Mouse (Mus musculus) kidney, embryonic 15.5 days (tissue): ENCODE measurements around the gene Acap3. TPM values are rescaled to one million over a fixed set of nuclear protein-coding genes. Genes with fewer than 3 reads are reported as not detected.

Experiments
- ATAC-seq: fragments of 200-750 bp; cut with Nextera tagmentation; replicated peaks from 2 replicates; pipeline ENCODE4 v1.8.0; 2017; ENCODE audit warnings: moderate TSS enrichment; ENCODE audit not compliant: low FRiP score
- H3K27ac ChIP-seq: fragments of 300-500 bp; sonication (generic); 2 replicates; pipeline ENCODE4 v1.5.1; 2015; ENCODE audit warnings: mild to moderate bottlenecking, inconsistent platforms
- H3K27me3 ChIP-seq: fragments of 300-500 bp; sonication (generic); 2 replicates; pipeline ENCODE4 v1.6.1; 2015; ENCODE audit warnings: inconsistent platforms
- H3K36me3 ChIP-seq: fragments of 300-500 bp; sonication (generic); 2 replicates; pipeline ENCODE4 v1.6.1; 2015; ENCODE audit warnings: inconsistent platforms
- H3K4me1 ChIP-seq: fragments of 300-500 bp; sonication (generic); 2 replicates; pipeline ENCODE4 v1.6.1; 2015; ENCODE audit warnings: inconsistent platforms
- H3K4me2 ChIP-seq: fragments of 300-500 bp; sonication (generic); 2 replicates; pipeline ENCODE4 v1.6.1; 2015; ENCODE audit warnings: moderate library complexity, mild to moderate bottlenecking, inconsistent platforms
- H3K4me3 ChIP-seq: fragments of 300-500 bp; sonication (generic); replicated peaks from 2 replicates; pipeline ENCODE4 v1.5.1; 2015; ENCODE audit warnings: mild to moderate bottlenecking, inconsistent platforms
- H3K9ac ChIP-seq: fragments of 300-500 bp; sonication (generic); 2 replicates; pipeline ENCODE4 v1.6.1; 2015; ENCODE audit warnings: mild to moderate bottlenecking, inconsistent platforms
- H3K9me3 ChIP-seq: fragments of 300-500 bp; sonication (generic); replicated peaks from 2 replicates; pipeline ENCODE4 v1.6.1; 2016; ENCODE audit warnings: inconsistent platforms
- WGBS: fragments of 180-500 bp; shearing (Covaris S2); methylation state at CpG from one replicate; pipeline ENCODE4 v1.1.7; 2015; ENCODE audit warnings: mixed read lengths; 5-methylcytosine and 5-hydroxymethylcytosine counted together
- polyA plus RNA-seq: library from polyadenylated mRNA; unstranded; fragments of >200 nt; fragmentation: Nextera tagmentation; extraction: Ambion mirVana; gene quantifications from 2 replicates; pipeline ENCODE4 v1.2.1, GENCODE M21; 2015

The Acap3 gene
- polyA plus RNA-seq, 1 experiment from 2014 or later = 18.7 TPM

- H3K4me3 ChIP-seq = no peak overlapping the region
- H3K9me3 ChIP-seq = no peaks in the 10 kb centered on the region
- no peaks in the 10 kb centered on the region for H3K27me3 ChIP-seq
- no peak overlapping the region for H3K4me2 ChIP-seq
- no peak overlapping the region for H3K9ac ChIP-seq
- H3K4me1 ChIP-seq = 0 out of 2 replicates have a peak, but pooled peaks cover 7% of the 10 kb centered on the region
- H3K27ac ChIP-seq = no peak overlapping the region
- WGBS = 96% methylated on average over 12 of the region's 12 CpGs
- H3K36me3 ChIP-seq = peaks cover 73% of the 10 kb centered on the region
- ATAC-seq = no peak
Observed at GRCm38 (mm10) chr4:155856071-155856470, 35.6 kb upstream of the Acap3 start.

DNA sequence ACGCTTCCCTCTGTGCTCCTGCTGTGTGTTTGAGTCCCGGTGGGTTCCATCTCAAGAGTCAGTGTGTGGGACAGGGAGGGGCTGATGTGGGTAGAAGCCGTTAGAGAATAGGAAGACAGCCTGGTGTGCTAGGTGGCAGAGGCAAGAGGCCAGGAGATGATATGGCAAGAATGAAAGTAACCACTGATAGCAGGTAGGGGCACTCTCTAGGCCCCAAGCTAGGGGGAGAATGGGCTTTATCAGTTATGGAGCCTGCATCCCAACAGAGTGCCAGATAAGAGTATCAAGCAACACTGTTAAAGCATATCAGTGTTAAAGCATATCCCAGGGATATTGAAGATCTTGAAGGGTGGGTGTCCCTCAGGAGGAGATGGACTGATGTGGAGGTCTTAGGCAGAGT is 34.7 kb upstream of the Acap3 start:
- 80% methylated on average over 3 of the region's 3 CpGs for WGBS
- no peak overlapping the region for H3K4me2 ChIP-seq
- H3K4me3 ChIP-seq = no peak overlapping the region
- no peak for ATAC-seq
- H3K36me3 ChIP-seq = peaks cover 78% of the 10 kb centered on the region
- no peaks in the 10 kb centered on the region for H3K9me3 ChIP-seq
- no peaks in the 10 kb centered on the region for H3K27me3 ChIP-seq
- H3K27ac ChIP-seq = no peak overlapping the region
- H3K4me1 ChIP-seq = no peaks in the 10 kb centered on the region
- no peak overlapping the region for H3K9ac ChIP-seq

DNA sequence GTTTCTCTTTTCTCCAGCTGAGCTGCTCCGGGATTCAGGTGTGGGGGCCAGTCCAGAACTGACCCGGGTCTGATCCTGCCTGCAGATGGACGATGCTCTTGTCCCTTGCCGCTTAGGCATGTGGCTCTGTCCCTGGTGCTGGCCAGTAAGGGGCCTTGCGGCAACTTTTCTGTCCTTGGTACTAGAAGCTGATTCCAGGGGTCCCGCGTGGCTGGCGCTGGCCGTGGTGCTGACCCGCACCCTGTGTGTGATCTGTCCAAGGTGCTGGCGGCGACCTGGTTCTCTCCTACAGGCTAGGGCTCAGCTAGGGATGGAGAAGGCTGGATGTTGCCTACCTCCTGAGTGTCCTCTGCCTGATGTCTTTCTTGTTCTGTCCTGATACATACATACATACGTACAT is 32.3 kb upstream of the Acap3 start:
- Histone ChIP-seq H3K4me2 (no peak overlapping the region), H3K27me3 (no peaks in the 10 kb centered on the region), H3K9me3 (no peaks in the 10 kb centered on the region), H3K9ac (no peak overlapping the region), H3K27ac (no peak overlapping the region), H3K36me3 (peaks cover 65% of the 10 kb centered on the region), H3K4me1 (no peaks in the 10 kb centered on the region), H3K4me3 (no peak overlapping the region)
- 20% methylated on average over 13 of the region's 13 CpGs for WGBS
- ATAC-seq = peak; percentile 68

- Histone ChIP-seq H3K9ac (no peak overlapping the region), H3K27me3 (no peaks in the 10 kb centered on the region), H3K36me3 (peaks cover 61% of the 10 kb centered on the region), H3K27ac (no peak overlapping the region), H3K4me3 (no peak overlapping the region), H3K4me2 (no peak overlapping the region), H3K4me1 (no peaks in the 10 kb centered on the region), H3K9me3 (no peaks in the 10 kb centered on the region)
- ATAC-seq = no peak
- WGBS = 88% methylated on average over 7 of the region's 7 CpGs
Observed at GRCm38 (mm10) chr4:155861787-155862186, 29.8 kb upstream of the Acap3 start.

- H3K4me1 ChIP-seq = no peaks in the 10 kb centered on the region
- no peak for ATAC-seq
- no peaks in the 10 kb centered on the region for H3K27me3 ChIP-seq
- H3K27ac ChIP-seq = no peak within 1 kb of the TSS
- no peak within 1 kb of the TSS for H3K4me3 ChIP-seq
- 82% methylated on average over 5 of the region's 5 CpGs for WGBS
- no peak within 1 kb of the TSS for H3K9ac ChIP-seq
- H3K9me3 ChIP-seq = no peaks in the 10 kb centered on the region
- peaks cover 51% of the 10 kb centered on the region for H3K36me3 ChIP-seq
- H3K4me2 ChIP-seq = no peak within 1 kb of the TSS
Observed at GRCm38 (mm10) chr4:155863001-155863400, 28.6 kb upstream of the Acap3 start, which contains the start of gene Tas1r3. Gene Tas1r3, minus strand, starts transcription at chr4:155863362.

- H3K4me2 ChIP-seq = peak overlapping the region; percentile 90
- peak; percentile 55 for ATAC-seq
- peaks cover 19% of the 10 kb centered on the region for H3K4me1 ChIP-seq
- peak overlapping the region; percentile 75 for H3K4me3 ChIP-seq
- H3K27me3 ChIP-seq = no peaks in the 10 kb centered on the region
- peak overlapping the region; percentile 45; the same call in 1 of the 2 replicates for H3K27ac ChIP-seq
- peak overlapping the region; percentile 81 for H3K9ac ChIP-seq
- WGBS = 10% methylated on average over 22 of the region's 22 CpGs
- peaks cover 42% of the 10 kb centered on the region for H3K36me3 ChIP-seq
- no peaks in the 10 kb centered on the region for H3K9me3 ChIP-seq
Observed at GRCm38 (mm10) chr4:155868614-155869298, 22.9 kb upstream of the Acap3 start.

- under 1% methylated on average over 63 of the region's 63 CpGs for WGBS
- Histone ChIP-seq H3K4me3 (peak within 1 kb of the TSS; percentile 75), H3K27ac (peak within 1 kb of the TSS; percentile 74), H3K4me1 (peaks cover 19% of the 10 kb centered on the region), H3K36me3 (peaks cover 50% of the 10 kb centered on the region), H3K9ac (peak within 1 kb of the TSS; percentile 81), H3K27me3 (no peaks in the 10 kb centered on the region), H3K4me2 (peak within 1 kb of the TSS; percentile 90), H3K9me3 (no peaks in the 10 kb centered on the region)
- ATAC-seq = peak; percentile 97
Observed at GRCm38 (mm10) chr4:155869317-155870033, 22.1 kb upstream of the Acap3 start, which contains the start of the genes Cptp and Ints11. Gene Cptp, minus strand, starts transcription at chr4:155869440. Gene Ints11, plus strand, starts transcription at chr4:155869546.

- no peak overlapping the region for H3K4me3 ChIP-seq
- H3K36me3 ChIP-seq = peaks cover 51% of the 10 kb centered on the region
- no peak overlapping the region for H3K9ac ChIP-seq
- peaks cover 19% of the 10 kb centered on the region for H3K4me1 ChIP-seq
- H3K27me3 ChIP-seq = no peaks in the 10 kb centered on the region
- H3K27ac ChIP-seq = no peak overlapping the region
- H3K4me2 ChIP-seq = no peak overlapping the region
- no peaks in the 10 kb centered on the region for H3K9me3 ChIP-seq
- WGBS = 91% methylated on average over 7 of the region's 7 CpGs
- ATAC-seq = no peak
Observed at GRCm38 (mm10) chr4:155871404-155871803, 20.2 kb upstream of the Acap3 start.

DNA sequence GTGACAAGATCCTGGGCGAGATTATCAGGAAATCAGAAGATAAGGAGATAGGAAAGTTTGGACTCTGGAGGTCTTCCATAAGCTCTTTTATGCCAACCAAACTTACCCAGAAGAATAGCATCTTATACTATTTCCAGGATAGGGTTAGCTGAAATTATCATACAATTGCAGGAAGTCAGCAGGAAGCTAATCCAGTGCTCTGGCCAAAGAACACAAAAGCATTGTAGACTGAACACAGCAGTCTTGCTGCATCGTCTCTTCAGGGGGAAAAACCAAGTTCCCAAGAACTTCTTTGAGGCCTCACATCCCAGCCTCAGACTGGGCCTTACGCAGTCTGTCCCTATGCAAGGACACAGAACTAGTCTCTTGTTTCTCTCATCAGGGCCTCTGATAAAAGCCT is 8.0 kb upstream of the Acap3 start:
- H3K4me3 ChIP-seq = no peak overlapping the region
- H3K4me1 ChIP-seq = no peaks in the 10 kb centered on the region
- peak overlapping the region; percentile 56; the same call in 1 of the 2 replicates for H3K27ac ChIP-seq
- peaks cover 58% of the 10 kb centered on the region for H3K36me3 ChIP-seq
- no peak overlapping the region for H3K4me2 ChIP-seq
- no peaks in the 10 kb centered on the region for H3K9me3 ChIP-seq
- ATAC-seq = no peak
- no peaks in the 10 kb centered on the region for H3K27me3 ChIP-seq
- no peak overlapping the region for H3K9ac ChIP-seq
- WGBS = 80% methylated on average over 3 of the region's 3 CpGs

- Histone ChIP-seq H3K27ac (no peak overlapping the region), H3K4me3 (no peak overlapping the region), H3K4me2 (no peak overlapping the region), H3K27me3 (no peaks in the 10 kb centered on the region), H3K36me3 (peaks cover 65% of the 10 kb centered on the region), H3K9me3 (no peaks in the 10 kb centered on the region), H3K4me1 (peaks cover 10% of the 10 kb centered on the region), H3K9ac (no peak overlapping the region)
- 95% methylated on average over 5 of the region's 5 CpGs for WGBS
- no peak for ATAC-seq
Observed at GRCm38 (mm10) chr4:155886330-155886729, 5.3 kb upstream of the Acap3 start.

DNA sequence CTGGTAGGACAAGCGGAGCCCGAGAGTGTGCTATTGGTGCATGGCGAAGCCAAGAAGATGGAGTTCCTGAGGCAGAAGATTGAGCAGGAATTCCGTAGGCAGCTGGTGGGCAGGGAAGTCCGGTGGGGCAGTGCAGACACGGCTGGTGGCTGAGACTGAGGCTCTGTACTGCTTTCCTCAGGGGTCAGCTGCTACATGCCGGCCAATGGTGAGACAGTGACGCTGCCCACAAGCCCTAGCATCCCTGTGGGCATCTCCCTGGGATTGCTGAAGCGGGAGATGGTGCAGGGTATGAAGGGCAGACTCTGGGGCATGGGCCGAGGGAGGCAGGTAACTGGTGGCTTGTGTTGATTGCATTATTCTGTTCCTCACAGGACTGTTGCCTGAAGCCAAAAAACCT is 3.9 kb upstream of the Acap3 start:
- Histone ChIP-seq H3K27me3 (no peaks in the 10 kb centered on the region), H3K9me3 (no peaks in the 10 kb centered on the region), H3K27ac (no peak overlapping the region), H3K4me3 (no peak overlapping the region), H3K4me1 (peaks cover 12% of the 10 kb centered on the region), H3K9ac (no peak overlapping the region), H3K36me3 (peaks cover 65% of the 10 kb centered on the region), H3K4me2 (no peak overlapping the region)
- no peak for ATAC-seq
- 90% methylated on average over 10 of the region's 10 CpGs for WGBS

- H3K27me3 ChIP-seq = no peaks in the 10 kb centered on the region
- no peak for ATAC-seq
- H3K4me3 ChIP-seq = no peak overlapping the region
- H3K4me1 ChIP-seq = peaks cover 17% of the 10 kb centered on the region
- H3K36me3 ChIP-seq = peaks cover 65% of the 10 kb centered on the region
- no peak overlapping the region for H3K27ac ChIP-seq
- no peaks in the 10 kb centered on the region for H3K9me3 ChIP-seq
- H3K9ac ChIP-seq = no peak overlapping the region
- H3K4me2 ChIP-seq = no peak overlapping the region
- 94% methylated on average over 9 of the region's 9 CpGs for WGBS
Observed at GRCm38 (mm10) chr4:155888181-155888580, 3.4 kb upstream of the Acap3 start.
